Mouse (Mus musculus) heart, adult 8-10 months (tissue): ENCODE results near the gene Wdr73. TPM values are rescaled to one million over a fixed set of nuclear protein-coding genes. Genes with fewer than 3 reads are reported as not detected.

ENCODE experiments used
- DNase-seq: peaks from one replicate; pipeline ENCODE4 v3.0.0; 2022; ENCODE audit warnings: low spot score
- total RNA-seq, 4 experiments: library from RNA; stranded (reverse); gene quantifications; 2 replicates each; pipeline ENCODE4 v1.2.4; 2022

The Wdr73 gene
- total RNA-seq, 4 experiments from 2014 or later, result 4.6 to 7.6 (median 6.3) TPM

- no peak for DNase-seq
These were observed 45.8 kb downstream of the Wdr73 start for GRCm38 (mm10) chr7:80855316-80855715.

GRCm38 (mm10) chr7:80853218-80853617 lies 47.9 kb downstream of the Wdr73 start:
- no peak for DNase-seq

DNA sequence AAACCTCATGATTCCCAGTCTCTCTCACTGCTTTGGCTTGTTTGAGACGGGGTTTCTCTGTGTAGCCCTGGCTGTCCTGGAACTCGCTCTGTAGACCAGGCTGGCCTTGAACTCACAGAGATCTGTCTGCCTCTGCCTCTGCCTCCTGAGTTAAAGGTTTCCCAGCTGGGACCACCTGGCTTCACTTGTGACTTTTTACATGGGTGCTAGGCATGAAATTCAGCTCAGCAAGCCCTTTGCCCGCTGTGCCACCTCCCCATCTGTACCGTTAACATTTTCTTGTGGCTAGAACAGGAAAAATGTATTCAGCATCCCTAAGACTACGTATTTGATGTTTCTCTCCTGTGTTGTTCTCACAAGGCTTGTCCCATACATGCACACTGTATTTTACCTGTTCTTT lies 50.5 kb downstream of the Wdr73 start:
- DNase-seq, result no peak

DNA sequence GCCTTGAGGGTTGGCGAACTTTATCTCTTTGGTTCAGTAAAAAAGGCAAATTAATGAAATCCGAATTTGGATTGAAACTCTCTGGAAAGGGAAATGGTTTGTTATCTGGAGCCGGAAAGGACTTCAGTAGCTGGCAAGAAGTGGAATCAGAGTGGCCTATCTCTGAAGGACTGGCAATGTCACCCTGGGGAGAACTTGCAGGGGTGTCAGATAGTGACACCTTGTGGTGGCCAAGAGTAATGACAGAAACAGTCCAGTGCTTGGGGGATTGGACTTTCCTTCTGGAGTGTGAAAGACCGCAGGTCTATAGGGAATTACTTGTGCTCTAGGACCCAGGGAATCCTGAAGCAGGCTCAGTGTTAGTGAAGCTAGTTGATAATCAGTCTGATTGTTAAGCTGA lies 51.4 kb downstream of the Wdr73 start:
- peak; percentile 68 for DNase-seq

DNA sequence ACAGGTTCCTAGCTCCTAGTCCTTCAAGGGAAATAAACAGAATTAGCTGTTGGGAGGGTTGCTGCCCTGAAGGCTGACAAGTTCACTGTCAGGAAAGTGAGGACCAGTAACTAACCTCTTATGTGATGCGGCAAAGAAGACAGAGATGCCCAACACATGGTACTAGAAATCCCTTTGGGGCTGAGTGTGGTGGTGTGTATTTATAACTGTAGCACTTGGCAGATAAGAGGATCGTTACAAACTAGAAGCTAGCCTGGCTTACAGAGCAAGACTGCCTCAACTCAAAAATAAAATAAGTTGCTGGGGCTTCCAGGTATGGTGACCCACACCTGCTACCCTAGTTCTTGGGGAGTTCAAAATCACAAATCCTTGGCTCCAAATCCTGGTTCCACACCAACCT lies 51.8 kb downstream of the Wdr73 start:
- no peak for DNase-seq

DNA sequence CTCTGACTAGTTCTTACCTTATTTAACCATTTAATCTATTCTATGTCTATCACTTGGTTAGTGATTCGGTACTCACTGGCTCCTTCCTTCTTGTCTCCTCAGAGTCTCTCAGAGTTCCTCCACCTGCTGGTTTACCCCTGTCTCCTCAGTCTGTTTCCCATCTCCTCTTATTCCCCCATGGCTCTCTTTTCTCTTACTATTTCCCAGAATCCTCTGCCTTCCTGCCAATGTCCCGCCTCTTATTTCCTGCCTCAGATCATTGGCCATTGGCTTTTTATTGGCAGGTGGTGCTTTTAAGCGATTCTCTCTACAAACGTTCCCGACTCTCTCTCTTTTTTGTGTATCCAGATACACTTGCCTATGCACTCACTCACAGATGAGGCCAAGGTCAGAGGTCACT lies 54.4 kb downstream of the Wdr73 start:
- DNase-seq, result no peak

DNA sequence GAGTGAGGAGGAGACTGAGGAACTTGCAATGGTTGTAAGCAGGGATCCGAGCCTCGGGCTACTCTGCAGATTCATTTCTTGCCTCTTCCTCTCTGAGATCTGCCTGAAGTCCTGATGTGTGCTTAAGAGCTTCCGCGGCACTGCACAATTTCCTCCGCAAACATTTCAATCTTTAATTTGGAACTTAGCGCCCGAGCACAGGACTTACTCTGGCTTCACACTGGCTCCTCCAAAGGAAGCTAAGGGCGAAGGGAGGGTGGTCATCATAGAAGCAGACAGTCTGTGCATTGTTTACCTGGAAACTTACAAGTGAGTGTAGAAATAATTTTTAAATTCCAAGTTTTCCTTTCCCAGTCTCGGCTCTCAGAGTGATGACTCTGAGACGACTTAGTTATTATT lies 54.8 kb downstream of the Wdr73 start:
- DNase-seq, result no peak

GRCm38 (mm10) chr7:80845621-80846279 lies 55.3 kb downstream of the Wdr73 start:
- DNase-seq, result peak; percentile 70

DNA sequence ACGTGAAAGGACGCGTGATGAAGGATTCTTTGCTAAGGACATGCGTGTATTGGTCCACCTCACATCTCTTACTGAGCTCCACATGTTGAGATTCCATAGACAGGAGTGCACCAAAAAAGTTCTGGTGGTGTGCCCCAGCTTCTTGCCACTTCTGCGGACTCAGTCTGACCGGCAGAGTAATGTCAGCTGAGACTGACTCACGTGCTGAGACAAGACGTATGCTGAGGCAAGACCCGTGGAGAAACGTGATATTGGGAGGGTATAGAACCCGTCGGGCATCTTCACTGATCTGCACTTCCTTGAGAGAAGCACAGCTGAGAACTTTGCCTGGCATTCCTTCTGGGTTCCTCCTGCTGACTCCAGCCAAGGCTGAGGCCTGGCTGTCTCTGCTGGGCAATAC lies 56.4 kb downstream of the Wdr73 start:
- DNase-seq, result no peak

DNA sequence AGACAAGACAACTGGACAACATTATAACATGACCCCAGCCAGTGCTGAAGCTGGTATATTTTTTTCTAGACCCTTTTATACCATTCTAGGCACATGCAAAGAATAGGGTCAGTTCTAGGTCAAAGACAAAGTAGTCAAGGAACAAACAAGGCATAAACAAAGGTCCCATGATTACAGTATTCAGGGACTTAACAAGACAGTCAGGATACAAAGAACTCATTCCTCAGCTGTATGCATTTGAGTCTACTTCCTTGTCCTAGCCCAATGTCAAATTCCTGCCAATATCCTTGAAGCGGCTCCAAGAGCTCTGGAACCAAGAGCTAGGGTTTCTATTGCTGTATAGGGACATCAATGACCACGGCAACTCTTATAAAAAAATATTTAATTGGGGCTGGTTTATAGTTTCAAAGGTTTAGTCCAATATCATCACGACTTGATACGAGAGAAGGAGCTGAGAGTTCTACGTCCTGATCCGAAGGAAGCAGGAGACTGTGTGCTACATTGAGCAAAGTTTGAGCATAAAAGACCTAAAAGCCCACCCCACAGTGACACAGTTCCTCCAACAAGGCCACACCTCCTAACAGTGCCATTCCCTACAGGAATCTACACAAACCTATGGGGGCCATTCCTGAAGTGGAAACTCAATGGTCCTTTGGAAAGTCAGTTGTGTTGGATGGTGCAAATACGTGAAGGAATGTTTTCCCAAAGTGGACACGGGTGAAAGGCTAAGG lies 57.0 kb downstream of the Wdr73 start:
- DNase-seq, result no peak

- DNase-seq, result no peak
These were observed 57.9 kb downstream of the Wdr73 start for GRCm38 (mm10) chr7:80843176-80843575.

DNA sequence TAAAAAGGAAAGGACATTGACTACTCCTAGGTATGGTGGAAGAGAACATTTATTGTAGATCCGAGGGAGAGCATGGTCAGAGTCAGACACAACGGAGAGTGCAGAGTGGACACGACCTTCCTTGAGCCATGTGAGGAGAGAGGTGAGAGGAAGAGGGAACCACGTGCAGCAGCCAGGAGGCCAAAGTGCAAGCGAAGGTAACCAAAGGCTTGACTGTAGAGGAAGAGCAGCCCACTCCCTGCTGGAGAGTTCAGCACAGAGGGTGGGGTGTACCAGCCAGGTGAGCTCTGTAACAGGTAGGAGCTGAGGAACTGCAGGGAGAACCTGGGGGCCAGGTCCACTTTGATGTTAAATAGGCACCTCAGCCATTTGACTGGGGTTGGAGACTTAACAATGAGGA lies 58.9 kb downstream of the Wdr73 start:
- no peak for DNase-seq

- no peak for DNase-seq
These were observed 60.1 kb downstream of the Wdr73 start for GRCm38 (mm10) chr7:80840937-80841336.

Other genes with a start within 250 kb of the Wdr73 start
- gene Crtc3, start 212.4 kb downstream of the Wdr73 start, total RNA-seq, result 10 to 100 TPM; 10.7 to 12.1 (median 11.7) TPM
- gene Iqgap1, start 75.3 kb downstream of the Wdr73 start, total RNA-seq, result 10 to 100 TPM; 28.6 to 38.3 (median 31.5) TPM
- 1 to 10 TPM; 4.7 to 8.1 (median 6.2) TPM for gene Zscan2, start 40.3 kb downstream of the Wdr73 start, total RNA-seq
- gene Nmb, start 3.8 kb upstream of the Wdr73 start, total RNA-seq, result 10 to 100 TPM in 1 of 4 experiments, 1 to 10 TPM in 3; 5.1 to 11.7 (median 7.9) TPM
- 10 to 100 TPM; 35.3 to 41.0 (median 39.2) TPM for gene Sec11a, start 46.5 kb upstream of the Wdr73 start, total RNA-seq
- 10 to 100 TPM; 13.5 to 18.1 (median 16.3) TPM for gene Zfp592, start 92.4 kb upstream of the Wdr73 start, total RNA-seq
- 100 to 1,000 TPM; 138 to 167 (median 145) TPM for gene Alpk3, start 156.3 kb upstream of the Wdr73 start, total RNA-seq
- gene Slc28a1, start 213.5 kb upstream of the Wdr73 start, total RNA-seq, result under 1 TPM in 3 of 4 experiments, not detected in 1; 0.09 to 0.31 (median 0.16) TPM